Mouse (Mus musculus): ENCODE results near the gene Ddx52.

DNA sequence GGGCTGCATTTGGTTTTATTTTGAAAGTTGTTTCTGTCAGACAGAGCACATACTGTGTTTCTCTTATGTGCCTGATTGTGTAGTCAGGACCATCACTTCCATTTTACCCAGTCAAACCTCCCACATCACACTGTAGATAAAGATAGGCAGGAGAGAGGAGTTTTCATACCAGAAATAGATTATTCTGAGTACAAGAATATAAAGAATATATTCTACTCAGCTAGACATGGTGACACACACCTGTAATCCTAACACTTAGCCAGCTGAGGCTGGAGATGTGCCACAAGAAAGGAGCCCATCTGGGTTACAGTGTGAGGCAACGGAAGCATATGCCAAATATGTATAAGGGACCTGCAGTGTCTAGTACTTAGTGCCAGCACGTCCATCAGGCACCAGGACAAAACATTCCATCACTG, 53.7 kb downstream of the Ddx52 start:
- TF ChIP-seq CTCF (IDR thresholded peaks at IDR 0.05; ENCODE audit: low read depth, low read length) (no peak), POLR2A (IDR thresholded peaks at IDR 0.05; ENCODE audit: borderline replicate concordance, low read depth, low read length) (no peak)
